Mouse (Mus musculus) CD4-positive helper T cell, adult 2 months (primary cell): ENCODE measurements around the gene Rexo1.
A peak's percentile ranks its signal among the peaks of the same experiment; 100 is the strongest.
"Not testable (repeated sequence)": the region's sequence is repeated elsewhere in the genome, so short reads cannot be mapped to it uniquely, and the experiment has no call there.

Experiments used
- DNase-seq: peaks from one replicate; pipeline ENCODE4 v3.0.0-alpha.2; 2012; ENCODE audit warnings: low read depth, missing footprints, low spot score

Rexo1 gene

DNA sequence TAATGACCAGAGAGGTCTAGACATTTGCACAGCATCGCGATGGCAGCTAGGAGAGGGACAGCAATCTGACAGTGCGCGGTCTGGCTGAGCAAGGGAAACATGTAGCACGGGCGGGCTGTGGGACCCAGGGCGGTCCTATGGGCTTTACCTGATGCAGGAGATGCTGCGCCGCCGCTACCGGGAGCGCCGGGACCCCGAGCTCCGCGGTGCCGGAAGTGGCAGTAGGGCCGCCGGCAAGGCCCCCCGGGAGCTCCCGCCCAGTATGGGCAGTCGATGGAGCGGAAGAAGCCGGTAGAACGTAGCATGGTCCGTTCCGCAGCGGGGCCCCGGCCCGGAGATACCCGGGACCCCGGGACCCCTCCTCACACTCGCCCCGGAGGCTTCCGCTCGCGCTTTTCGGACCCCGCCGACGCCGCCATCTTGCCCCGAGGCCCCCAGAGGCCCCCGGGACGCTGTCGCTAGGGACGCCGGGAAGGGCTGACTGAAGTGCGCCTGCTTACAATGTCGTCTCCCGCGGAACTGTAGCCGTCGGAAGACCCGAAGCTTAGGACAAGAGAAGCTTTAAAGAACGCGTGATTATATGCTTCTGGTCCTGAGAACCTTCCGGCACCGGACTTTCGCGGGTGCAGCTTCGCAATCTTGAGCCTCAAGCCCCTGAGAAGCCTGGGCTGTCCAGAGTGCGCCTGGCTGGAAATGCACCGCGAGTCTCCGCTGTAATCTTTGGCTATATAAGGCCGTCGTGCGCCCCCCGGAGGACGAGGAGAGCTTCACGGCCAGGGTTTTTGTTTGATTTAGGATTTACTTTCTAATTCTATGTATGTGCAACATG, at the start of gene Rexo1:
Rexo1 (minus strand) TSS at position 445 of the 829 bp plus-strand sequence.
- DNase-seq: peak; percentile 94

GRCm38 (mm10) chr10:80611024-80611423, 49.7 kb upstream of the Rexo1 start:
- DNase-seq: peak; percentile 66

DNA sequence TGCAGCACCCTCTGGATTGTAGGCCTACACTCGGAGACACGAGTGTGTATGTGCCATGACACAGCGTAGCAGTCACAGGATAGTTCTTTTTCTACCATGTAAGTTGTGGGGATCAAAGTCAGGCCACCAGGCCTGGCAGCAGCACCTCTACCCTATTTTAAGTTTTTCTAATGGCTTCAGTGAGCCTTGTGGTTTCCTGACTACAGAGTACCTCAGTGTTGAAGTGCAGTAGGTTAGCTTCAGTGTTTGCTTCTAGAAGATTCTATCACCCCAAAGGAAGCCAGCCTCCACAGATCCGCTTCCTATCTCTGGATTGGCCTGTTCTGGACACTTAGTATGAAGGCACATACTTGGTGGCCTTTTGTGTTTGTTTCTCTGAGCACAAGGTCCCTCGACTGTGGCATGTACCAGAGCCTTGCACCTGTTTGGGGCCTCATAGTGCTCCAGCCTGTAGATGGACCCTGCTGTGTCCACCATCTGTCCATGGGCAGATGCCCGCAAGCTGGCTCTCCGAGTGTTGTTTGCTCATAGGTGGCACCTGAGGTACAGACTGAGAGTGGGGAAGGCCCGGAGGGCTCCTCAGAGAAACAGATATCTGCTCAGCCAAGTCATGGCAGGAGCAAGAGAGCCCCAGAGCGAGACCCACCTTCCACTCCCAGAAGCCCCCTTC, 48.9 kb upstream of the Rexo1 start:
- peak; percentile 52 for DNase-seq

DNA sequence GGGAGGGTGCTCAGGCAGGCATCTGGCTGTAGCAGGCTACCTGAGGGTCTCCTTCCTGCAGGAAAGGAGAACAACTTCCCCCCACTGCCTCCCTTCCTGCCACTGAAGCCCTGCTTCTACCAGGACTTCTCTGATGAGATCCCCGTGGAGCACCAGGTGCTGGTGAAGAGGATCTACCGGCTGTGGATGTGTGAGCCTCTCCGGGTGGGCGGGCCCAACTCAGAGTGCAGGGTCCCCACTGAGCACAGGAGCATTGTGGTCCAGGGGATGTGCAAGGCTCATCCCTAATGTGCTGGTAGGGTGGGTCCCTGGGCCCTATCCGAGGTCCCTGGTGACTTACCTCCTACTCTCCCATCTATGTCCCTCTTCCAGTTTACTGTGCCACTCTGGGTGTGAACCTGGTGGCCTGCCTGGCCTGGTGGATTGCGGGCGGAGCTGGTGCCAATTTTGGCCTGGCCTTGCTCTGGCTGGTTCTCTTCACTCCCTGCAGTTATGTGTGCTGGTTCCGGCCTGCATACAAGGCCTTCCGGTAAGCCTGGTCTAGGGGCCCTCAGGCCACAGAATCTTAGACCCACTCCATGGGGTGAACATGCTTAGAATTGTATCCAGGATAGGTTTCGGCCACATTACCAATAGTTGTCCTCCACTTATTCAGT, 48.0 kb upstream of the Rexo1 start:
- no peak for DNase-seq

DNA sequence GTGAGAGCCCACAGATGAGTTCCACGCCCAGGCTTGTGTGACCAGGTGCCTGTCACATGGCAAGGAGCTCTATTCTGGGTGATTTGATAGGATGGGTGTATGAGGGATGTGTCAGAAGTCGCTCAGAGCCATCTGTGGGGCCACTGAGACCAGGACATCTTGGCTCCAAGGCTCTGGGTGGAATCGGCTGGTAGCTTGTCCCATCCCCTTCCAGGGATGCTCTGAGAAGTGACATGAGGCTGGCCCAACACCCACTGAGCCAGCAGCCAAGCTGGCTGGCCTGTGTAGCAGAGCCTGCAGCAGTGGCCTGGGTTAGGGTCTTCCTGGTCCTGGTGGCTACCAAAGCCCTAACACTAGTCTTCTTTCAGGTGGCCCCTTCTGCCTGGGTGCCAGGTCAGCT, 47.1 kb upstream of the Rexo1 start:
- DNase-seq: no peak

DNA sequence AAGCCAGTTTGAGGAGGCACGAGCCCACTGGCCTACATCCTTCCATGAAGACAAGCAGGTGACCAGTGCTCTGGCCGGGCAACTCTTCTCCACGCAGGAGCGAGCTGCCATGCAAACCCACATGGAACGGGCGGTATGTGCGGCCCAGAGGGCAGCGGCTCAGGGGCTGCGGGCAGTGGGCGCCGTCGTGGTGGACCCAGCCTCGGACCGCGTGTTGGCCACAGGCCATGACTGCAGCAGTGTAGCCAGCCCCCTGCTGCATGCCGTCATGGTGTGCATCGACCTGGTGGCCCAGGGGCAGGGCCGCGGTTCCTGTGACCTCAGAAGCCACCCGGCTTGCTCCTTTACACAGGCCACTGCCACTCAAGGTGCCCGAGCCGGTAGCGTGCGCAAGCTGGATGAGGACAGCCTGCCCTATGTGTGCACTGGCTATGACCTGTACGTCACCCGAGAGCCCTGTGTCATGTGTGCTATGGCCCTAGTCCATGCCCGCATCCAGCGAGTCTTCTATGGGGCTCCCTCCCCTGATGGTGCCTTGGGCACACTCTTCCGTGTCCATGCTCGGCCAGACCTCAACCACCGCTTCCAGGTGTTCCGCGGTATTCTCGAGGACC, 45.5 kb upstream of the Rexo1 start:
- DNase-seq: peak; percentile 14

DNA sequence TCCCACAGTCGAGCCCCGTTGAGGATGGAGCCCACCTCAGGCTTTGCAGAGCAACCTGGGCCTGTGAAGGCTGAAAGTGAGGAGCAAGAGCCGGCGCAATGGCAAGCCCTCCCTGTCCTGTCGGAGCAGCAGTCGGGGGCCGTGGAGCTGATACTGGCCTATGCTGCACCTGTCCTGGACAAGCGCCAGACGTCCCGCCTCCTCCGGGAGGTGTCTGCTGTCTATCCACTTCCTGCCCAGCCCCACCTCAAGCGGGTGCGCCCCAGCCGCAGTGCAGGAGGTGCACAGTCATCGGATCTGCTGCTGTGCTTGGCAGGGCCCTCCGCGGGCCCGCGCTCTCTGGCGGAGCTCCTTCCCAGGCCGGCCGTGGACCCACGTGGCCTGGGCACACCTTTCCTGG, 44.9 kb upstream of the Rexo1 start:
- DNase-seq: peak; percentile 85

- not testable (repeated sequence) for DNase-seq
Observed at GRCm38 (mm10) chr10:80605721-80606120, 44.4 kb upstream of the Rexo1 start, which contains the start of gene Gm49322. Gene Gm49322 (plus strand): TSS chr10:80606021.

DNA sequence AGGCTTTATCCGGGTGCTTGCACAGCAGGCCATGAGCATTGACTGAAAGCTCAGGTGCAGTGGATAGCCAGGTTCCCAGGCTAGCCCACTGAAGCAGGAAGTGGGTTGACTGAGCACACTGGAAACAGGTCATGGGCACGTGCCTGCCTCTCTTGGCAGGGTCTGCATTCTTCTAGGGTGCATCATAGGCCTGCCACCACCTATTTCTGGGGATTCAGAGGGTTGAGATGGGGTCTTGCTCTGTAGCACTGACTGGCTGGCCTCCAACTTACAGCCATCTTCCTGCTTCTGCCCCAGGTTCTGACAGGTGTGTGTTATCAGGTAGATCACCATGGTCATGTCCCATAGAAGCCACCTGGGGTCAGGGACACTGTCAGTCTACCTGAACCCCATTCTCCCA, 43.6 kb upstream of the Rexo1 start:
- no peak for DNase-seq

- DNase-seq: peak; percentile 59
Observed at GRCm38 (mm10) chr10:80604001-80604509, 42.7 kb upstream of the Rexo1 start.

DNA sequence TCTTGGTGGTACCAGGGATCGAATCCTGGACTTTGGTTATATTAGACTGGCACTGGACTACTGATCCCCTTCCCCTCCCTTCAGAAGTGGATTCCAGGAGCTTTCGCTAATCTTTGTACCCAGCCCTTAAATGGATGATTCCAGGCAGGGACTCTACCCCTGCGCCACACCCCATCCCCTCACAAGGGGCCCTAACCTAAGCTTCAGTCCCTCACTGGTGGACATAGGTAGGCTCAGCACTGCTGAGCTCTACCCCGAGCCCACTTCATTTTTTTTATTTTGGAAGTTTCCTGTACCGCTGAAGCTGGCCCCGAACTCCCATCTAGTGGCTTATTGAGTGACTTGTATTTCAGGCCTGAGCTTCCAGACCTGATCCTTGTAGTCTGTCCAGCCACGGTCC, 42.0 kb upstream of the Rexo1 start:
- no peak for DNase-seq

GRCm38 (mm10) chr10:80602698-80603325, 41.5 kb upstream of the Rexo1 start, which contains the start of the genes Scamp4 and Adat3:
Gene Scamp4 (plus strand): TSS chr10:80602872.
Gene Adat3 (plus strand): TSS chr10:80602880.
- peak; percentile 96 for DNase-seq

DNA sequence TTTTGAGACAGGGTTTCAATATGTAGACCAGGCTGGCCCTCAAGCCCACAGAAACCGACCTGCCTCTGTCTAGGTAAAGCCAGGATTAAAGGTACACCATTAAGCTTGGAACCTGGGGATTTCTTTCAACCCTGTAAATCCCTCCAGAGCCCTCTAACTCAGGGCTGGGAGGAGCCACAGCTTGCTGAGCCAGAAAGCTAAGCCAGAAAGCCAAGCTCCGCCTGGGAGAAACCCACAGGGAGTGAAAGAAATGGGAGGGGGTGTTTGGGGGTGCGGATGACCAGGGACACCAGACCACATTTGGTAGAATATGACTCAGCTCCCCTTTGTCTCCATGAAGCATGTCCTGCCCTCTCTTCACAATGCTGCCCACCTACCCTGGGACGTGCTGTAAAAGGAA, 35.0 kb upstream of the Rexo1 start:
- no peak for DNase-seq

DNA sequence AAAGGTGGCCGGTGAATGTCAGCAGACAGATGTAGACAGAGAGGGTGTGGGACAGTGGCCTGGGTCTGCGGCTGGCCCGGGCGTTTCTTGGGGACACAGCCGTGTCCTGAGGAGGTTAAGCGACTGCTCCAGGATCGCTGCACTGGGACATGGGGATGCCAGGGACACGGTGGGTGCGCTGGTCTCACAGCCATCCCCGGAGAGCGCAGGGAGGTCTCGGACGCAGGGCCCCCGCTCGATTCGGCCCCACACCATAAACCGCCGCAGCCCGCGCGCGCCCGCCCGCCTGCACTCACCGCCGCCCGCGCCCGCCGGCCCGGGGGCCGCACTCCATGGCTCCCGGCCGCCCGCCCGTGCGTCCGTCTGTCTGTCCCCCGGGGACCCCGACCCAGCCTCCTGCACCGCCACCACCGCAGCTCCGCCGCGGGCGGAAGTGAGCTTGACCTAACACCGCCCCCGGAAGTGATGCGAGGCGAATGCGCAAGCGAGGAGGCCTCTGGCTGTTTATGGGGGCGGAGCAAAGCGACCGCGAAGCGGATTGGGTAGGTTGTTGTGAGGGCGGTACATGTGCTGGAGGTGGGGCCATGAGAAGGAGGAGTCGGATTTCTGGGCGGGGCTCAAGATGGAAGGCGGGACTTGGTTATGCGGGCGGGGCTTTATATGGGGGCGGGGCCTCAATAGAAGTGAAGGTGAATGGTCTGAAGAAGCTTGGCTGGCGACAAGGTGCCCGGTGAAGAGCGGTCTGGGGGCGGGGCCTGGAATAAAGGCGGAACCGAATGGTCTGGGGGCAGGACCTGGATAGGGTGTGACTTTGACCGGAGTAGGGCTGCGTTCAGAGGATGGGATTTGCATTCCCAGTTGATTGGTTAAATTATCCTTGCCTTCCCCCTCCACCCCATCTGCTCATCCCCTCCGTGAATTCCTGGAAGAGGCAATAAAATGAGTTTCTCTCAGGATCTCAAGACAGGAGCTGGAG, 28.8 kb upstream of the Rexo1 start, which contains the start of gene Abhd17a:
Abhd17a (minus strand) TSS at position 463 of the 976 bp plus-strand sequence.
- peak; percentile 98 for DNase-seq

GRCm38 (mm10) chr10:80589127-80589878, 27.9 kb upstream of the Rexo1 start:
- DNase-seq: peak; percentile 76

DNA sequence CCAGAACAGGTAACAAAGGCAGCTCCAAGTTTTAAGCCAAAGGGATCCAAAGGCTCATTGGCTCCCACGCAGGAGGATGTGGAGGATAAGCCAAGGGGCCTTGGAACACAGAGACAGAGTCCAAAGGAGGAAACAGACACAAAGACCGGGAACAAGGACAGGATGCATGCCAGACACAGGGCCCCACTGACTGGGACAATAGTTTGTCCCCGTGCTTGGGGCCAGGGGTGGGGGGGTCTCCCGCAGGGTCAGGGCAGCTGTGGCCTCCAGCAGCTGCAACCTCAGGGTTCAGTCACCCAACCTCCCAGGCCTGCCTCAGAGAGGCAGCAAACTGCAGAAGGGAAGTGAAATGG, 25.9 kb upstream of the Rexo1 start:
- DNase-seq: no peak

DNA sequence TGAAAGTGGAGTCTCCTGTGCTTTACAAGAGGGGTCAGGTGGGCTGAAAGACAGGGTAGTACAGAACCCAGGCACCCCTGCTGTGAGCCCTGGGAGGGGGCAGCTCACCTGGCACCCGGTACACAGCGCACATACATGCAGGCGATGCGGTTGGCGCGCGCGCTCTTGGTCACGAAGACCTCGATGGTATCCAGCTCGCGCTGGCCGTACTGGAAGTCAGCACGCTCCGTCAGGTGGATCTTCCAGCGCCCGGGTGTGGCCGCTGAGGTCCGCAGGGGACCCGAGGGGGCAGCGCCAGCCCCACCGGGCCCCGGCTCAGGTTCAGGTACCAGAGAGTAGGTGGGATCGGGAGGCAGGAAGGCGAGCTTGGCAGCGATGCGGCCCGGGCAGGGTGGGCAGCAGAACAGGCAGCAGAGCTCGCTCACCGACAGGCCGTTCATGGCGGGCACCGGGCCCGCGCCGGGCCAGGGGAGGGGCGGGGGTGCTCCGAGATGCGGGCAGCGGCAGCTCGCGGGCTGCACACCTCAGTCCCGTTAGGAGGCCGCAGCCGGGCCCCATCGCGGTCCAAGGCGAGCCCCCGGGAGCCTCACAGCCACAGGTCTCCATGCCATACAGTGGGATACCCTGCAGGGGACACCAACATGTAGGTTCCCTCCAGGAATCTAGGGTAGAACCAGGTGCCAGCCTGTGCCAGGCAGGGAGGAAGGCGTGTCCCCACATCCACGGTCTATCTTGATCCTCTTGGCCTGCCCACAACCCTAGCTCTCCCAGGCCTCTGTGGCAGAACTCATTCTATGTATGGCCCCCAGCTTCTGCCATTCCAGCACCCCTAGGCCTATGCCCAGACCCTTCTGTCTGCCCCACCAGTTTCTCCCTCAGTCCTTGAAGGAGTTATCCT, 25.3 kb upstream of the Rexo1 start:
- DNase-seq: no peak

DNA sequence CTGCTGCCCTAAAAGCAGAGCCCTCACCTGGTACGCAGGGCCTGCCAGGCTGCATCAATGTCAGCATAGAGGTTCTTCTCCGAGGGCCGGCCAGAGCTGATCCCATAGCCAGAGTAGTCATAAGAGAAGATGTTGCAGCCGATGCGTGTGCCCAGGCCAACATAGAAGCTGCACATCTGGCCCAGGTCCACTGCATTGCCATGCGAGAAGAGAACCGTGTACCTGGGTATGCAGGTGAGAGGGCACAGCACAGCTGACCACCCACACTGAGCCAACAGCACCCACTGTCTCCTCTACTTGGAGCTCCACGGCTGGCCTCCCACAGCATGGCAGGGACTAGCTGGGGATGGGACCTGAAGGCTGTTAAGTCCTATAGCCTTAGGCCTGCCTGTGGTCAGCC, 24.2 kb upstream of the Rexo1 start:
- no peak for DNase-seq
